Mouse (Mus musculus) thymus, postnatal 25 days (tissue): Measurements from ENCODE around the gene Usp2.
A peak's percentile ranks its signal among the peaks of the same experiment; 100 is the strongest.

Experiments
- DNase-seq: peaks from one replicate; pipeline ENCODE4 v3.0.0; 2022

Gene Usp2

GRCm38 (mm10) chr9:44076764-44077120 is 9.9 kb downstream of the Usp2 start:
- DNase-seq: peak; percentile 53

GRCm38 (mm10) chr9:44077266-44077910 is 10.6 kb downstream of the Usp2 start:
- DNase-seq: no peak

- DNase-seq: no peak
Measured at GRCm38 (mm10) chr9:44078136-44078797, 11.4 kb downstream of the Usp2 start.

GRCm38 (mm10) chr9:44078955-44079756 is 12.3 kb downstream of the Usp2 start:
- no peak for DNase-seq

GRCm38 (mm10) chr9:44079997-44080780 is 13.4 kb downstream of the Usp2 start:
- no peak for DNase-seq

GRCm38 (mm10) chr9:44080953-44081352 is 14.1 kb downstream of the Usp2 start:
- DNase-seq: no peak

- DNase-seq: no peak
Measured at GRCm38 (mm10) chr9:44081581-44081980, 14.8 kb downstream of the Usp2 start.

GRCm38 (mm10) chr9:44082266-44082665 is 15.4 kb downstream of the Usp2 start:
- DNase-seq: no peak

- DNase-seq: no peak
Measured at GRCm38 (mm10) chr9:44083392-44084121, 16.7 kb downstream of the Usp2 start.

- no peak for DNase-seq
Measured at GRCm38 (mm10) chr9:44084236-44084635, 17.4 kb downstream of the Usp2 start.

GRCm38 (mm10) chr9:44084659-44085229 is 17.9 kb downstream of the Usp2 start:
- peak; percentile 80 for DNase-seq

GRCm38 (mm10) chr9:44085276-44085675 is 18.5 kb downstream of the Usp2 start:
- DNase-seq: no peak

GRCm38 (mm10) chr9:44085741-44086665 is 19.2 kb downstream of the Usp2 start:
- no peak for DNase-seq

- no peak for DNase-seq
Measured at GRCm38 (mm10) chr9:44086960-44087359, 20.1 kb downstream of the Usp2 start.

- DNase-seq: no peak
Measured at GRCm38 (mm10) chr9:44087761-44088455, 21.1 kb downstream of the Usp2 start.

- peak; percentile 51 for DNase-seq
Measured at GRCm38 (mm10) chr9:44088877-44089608, 22.2 kb downstream of the Usp2 start.

- DNase-seq: peak; percentile 91
Measured at GRCm38 (mm10) chr9:44093612-44094503, 27.0 kb downstream of the Usp2 start.

GRCm38 (mm10) chr9:44094737-44095136 is 27.9 kb downstream of the Usp2 start:
- no peak for DNase-seq
